In the genomic region with DNA sequence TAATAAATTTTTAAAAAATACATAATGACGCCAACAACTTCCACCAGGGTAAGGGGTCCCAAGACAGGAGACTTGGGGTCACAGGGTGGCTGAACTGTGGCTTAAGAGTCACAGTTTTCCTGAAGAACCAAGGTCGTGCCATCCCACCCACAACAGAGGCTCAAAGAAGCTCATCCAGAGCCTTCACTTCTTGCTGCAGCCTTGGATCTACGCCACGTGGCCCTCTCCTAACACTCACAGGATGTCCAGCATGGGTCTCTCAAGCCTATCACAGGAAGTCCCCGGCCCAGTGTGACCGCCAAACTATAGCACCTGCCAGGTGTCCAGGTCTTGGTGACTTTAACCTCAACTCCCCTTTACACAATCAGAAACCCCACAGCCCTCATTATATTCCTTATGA, we compare ENCODE assay signal across 17 mouse cellular contexts. TPM values are rescaled to one million over a fixed set of nuclear protein-coding genes. Genes with fewer than 3 reads are reported as not detected.
DNase-seq lines count a peak whose midpoint lies in the region; ATAC-seq and TF ChIP-seq lines count a peak whose summit lies in the region.
"Had no signal": no experiment of that assay in that cellular context is flagged by ENCODE, and none has a peak within 500 bp of the region (broad histone marks: within the 10 kb centered on the region; RNA-seq: fewer than 3 reads in every experiment).

No protein-coding gene starts in this region.

- no peaks in the 10 kb centered on the region for H3K36me3 ChIP-seq in midbrain, embryonic 11.5 days (ENCODE audit: control insufficient read depth, insufficient read depth, low read length)
- peaks cover 3% of the 10 kb centered on the region; the same call in 1 of the 2 replicates for H3K36me3 ChIP-seq in midbrain, postnatal 0 days (ENCODE audit: insufficient read depth, low read length)

- WGBS in midbrain, embryonic 11.5 days, result 93% methylated on average over 6 of the region's 6 CpGs
- 96% methylated on average over 6 of the region's 6 CpGs for WGBS in midbrain, postnatal 0 days

- H3K4me2 ChIP-seq in midbrain, embryonic 11.5 days, result no peak overlapping the region
- H3K4me2 ChIP-seq in midbrain, postnatal 0 days (ENCODE audit: low read depth, low read length, poor library complexity, severe bottlenecking), result no peak overlapping the region

- no peak overlapping the region for H3K27ac ChIP-seq in midbrain, embryonic 11.5 days (ENCODE audit: low read depth, low read length)
- no peak overlapping the region for H3K27ac ChIP-seq in midbrain, postnatal 0 days (ENCODE audit: low read depth, low read length)

- no peak overlapping the region for H3K9ac ChIP-seq in midbrain, embryonic 11.5 days (ENCODE audit: low read length)
- no peak overlapping the region for H3K9ac ChIP-seq in midbrain, postnatal 0 days (replicated peaks; ENCODE audit: low read length, poor library complexity, severe bottlenecking)

- TF ChIP-seq CTCF in midbrain, postnatal 0 days (IDR thresholded peaks at IDR 0.05), result no peak

- DNase-seq in midbrain, embryonic 11.5 days (ENCODE audit: low spot score, missing footprints), result peak; percentile 59
- no peak for DNase-seq in midbrain, postnatal 0 days (ENCODE audit: low spot score)
- DNase-seq: adrenal gland, adult 2 months; adrenal gland, adult 8-10 months; adrenal gland, postnatal 10 days; adrenal gland, postnatal 14 days; adrenal gland, postnatal 25 days; adrenal gland, postnatal 36 days; B cell, adult 2 months; cerebellum, adult 11 months; cerebellum, adult 11-12 months; cerebellum, adult 18-20 months; cerebellum, adult 2 months had no signal

- H3K4me1 ChIP-seq in midbrain, embryonic 11.5 days (ENCODE audit: control insufficient read depth, insufficient read depth, low read length), result no peaks in the 10 kb centered on the region
- no peaks in the 10 kb centered on the region for H3K4me1 ChIP-seq in midbrain, postnatal 0 days (ENCODE audit: insufficient read depth, low read length)

- H3K27me3 ChIP-seq in midbrain, embryonic 11.5 days (ENCODE audit: control insufficient read depth, insufficient read depth, low read length), result no peaks in the 10 kb centered on the region
- H3K27me3 ChIP-seq in midbrain, postnatal 0 days (ENCODE audit: insufficient read depth, low read length), result no peaks in the 10 kb centered on the region
- H3K27me3 ChIP-seq: CH12.LX, Patski had no signal

- H3K9me3 ChIP-seq in midbrain, embryonic 11.5 days (ENCODE audit: control insufficient read depth, low read length), result no peaks in the 10 kb centered on the region
- H3K9me3 ChIP-seq in midbrain, postnatal 0 days (ENCODE audit: low read length), result no peaks in the 10 kb centered on the region

- no peak overlapping the region for H3K4me3 ChIP-seq in midbrain, embryonic 11.5 days (ENCODE audit: low read depth, low read length)
- H3K4me3 ChIP-seq in midbrain, postnatal 0 days (ENCODE audit: low read depth, low read length), result no peak overlapping the region

- ATAC-seq in midbrain, embryonic 11.5 days (ENCODE audit: low FRiP score), result no peak
- ATAC-seq in midbrain, postnatal 0 days (ENCODE audit: low FRiP score), result no peak
- ATAC-seq: activated CD4-positive, CD25-positive, alpha-beta regulatory T cell, adult 4 months; CD4-positive, CD25-positive, alpha-beta regulatory T cell, adult 4 months; Patski had no signal

RNA-seq across cellular contexts. Expression of gene Slc7a1, which starts 42.5 kb away (rescaled TPM):
- polyA plus RNA-seq in midbrain, embryonic 11.5 days (2014; fragmentation: Nextera tagmentation; extraction: Ambion mirVana), result 18.3 and 20.6 TPM in 2 replicates
- 49.8 and 73.3 TPM in 2 replicates for total RNA-seq in midbrain, postnatal 0 days (2014; rRNA removed)
- 26.2 and 33.8 TPM in 2 replicates for polyA plus RNA-seq in midbrain, postnatal 0 days (2015; fragmentation: Nextera tagmentation; extraction: Ambion mirVana)
